Mouse (Mus musculus) WW6 (cell line): ENCODE measurements around the gene Pias4.
"Not testable (repeated sequence)": the region's sequence is repeated elsewhere in the genome, so short reads cannot be mapped to it uniquely, and the experiment has no call there.

Source experiments
- DNase-seq: peaks from one replicate; pipeline ENCODE4 v3.0.0-alpha.2; 2013; ENCODE audit warnings: low read depth, low spot score

Gene Pias4

DNA sequence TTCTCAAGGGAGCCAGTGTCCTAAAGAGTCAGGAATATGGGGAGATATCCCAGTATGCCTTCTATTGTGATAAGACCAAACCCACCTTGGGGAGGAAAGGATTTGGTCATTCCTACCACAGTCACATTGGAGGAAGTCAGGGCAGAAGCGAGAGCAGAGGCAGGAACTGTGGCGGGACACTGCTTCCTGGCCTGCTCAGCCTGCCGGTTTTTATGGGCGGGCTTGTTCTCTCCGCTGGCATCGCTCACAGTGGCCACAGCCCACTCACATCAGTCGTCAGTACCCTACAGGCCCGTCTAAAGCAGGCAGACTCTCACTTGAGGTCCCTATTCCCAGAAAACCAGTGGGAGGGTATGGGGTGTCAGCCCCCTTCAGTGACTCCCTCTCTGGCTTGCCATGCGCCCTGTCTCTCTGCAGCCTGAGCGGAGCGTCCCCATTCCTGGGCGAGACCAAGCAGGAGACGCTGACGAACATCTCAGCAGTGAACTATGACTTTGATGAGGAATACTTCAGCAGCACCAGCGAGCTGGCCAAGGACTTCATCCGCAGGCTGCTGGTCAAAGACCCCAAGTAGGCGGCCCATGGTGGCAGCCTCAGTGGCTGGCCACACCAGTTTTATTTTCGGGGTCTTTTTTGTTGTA lies 23.7 kb upstream of the Pias4 start:
- no peak for DNase-seq

- DNase-seq, result no peak
Observed at GRCm38 (mm10) chr10:81190912-81191321, 23.2 kb upstream of the Pias4 start.

GRCm38 (mm10) chr10:81190236-81190911 lies 22.7 kb upstream of the Pias4 start:
- DNase-seq, result no peak

GRCm38 (mm10) chr10:81189821-81190220 lies 22.1 kb upstream of the Pias4 start:
- DNase-seq, result no peak

DNA sequence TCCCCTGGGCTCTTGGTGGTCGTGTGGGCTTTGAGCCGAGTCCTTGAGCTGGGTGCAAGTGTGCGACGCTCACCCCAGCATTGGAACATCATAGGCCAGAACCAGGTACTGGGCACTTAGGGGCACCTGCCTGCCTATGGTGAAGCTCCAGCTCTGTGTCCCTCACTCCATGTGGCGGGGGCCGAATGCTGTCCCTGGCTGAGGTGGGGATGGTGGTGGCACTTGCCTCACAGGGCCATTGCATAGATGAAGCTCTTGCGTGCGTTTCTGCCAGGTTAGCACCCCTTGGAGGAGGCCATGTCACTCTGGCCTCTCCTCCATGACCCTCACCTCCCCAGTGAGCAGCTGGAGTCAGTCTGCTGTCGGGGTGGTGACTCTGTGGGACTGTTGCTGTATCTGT lies 19.4 kb upstream of the Pias4 start:
- DNase-seq, result no peak

- no peak for DNase-seq
Observed at GRCm38 (mm10) chr10:81184765-81185164, 17.0 kb upstream of the Pias4 start.

DNA sequence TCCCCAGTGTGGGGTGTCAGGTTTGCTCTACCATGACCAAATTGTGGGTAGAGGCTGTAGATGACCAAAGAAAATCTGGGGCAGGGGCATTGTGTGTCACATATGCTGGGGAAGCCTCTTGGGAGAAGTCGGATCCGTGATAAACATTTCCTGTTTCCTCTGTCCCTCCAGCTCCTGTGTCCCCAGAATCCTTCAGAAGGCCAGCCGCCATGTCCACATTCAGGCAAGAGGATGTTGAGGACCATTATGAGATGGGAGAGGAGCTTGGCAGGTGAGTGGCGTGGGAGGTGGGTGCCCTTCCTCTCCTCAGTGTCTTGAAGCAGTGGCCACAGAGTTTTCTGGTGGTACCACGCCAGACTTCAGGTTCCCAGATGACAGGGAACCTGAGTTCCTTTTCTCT lies 16.1 kb upstream of the Pias4 start, which contains the start of gene 4930442H23Rik:
TSS of gene 4930442H23Rik (minus strand) at position 45 of the 400 bp plus-strand sequence.
- DNase-seq, result no peak

DNA sequence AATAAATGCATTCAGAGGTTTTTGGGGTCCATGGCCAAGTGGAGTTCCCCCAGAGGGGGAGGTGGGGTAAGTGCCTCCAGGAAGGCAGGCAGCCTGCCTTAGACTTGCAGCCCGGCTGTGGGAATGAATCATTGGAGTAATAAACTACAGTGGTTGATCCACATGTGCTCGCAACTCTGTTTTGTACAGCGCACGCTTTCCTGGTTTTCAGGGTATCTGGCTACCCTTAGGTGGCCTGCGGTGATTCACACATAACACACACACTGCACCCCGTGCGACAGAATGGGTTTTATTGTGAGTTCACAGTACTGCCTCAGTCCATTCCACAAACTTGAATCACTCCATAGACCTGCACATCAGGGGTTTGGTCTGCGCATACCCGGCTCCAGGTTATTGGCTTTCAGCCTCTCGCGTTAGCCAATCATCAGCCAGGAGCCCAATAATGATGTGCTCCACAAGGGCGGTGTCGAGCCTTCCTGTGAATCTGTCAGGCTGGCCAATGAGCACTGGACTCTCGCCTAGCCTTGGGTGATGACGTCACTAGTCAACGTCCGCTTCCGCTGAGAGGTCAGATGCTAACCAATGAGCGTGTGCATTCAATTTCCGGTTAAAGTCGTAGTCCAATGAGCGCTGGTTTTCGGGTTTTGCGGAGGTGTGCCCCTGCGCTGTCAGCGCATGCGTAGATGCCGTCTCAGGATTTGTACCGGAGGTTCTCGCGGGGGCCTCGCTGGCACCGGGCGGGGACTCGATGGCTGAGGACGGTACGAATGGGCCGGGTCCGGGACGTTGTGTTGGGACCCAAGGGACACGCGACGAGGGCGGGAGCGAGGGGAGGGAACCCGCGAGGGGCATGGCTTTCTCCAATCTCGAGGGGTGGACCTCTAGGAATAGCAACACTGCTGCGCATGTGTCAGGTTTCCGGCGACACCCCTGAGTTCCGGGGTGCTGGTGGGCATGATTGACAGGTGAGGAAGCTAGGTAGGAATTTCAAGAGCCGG lies 14.9 kb upstream of the Pias4 start, which contains the start of gene Dapk3:
TSS of gene Dapk3 (plus strand) at position 670 of the 998 bp plus-strand sequence.
- DNase-seq, result peak; percentile 97

DNA sequence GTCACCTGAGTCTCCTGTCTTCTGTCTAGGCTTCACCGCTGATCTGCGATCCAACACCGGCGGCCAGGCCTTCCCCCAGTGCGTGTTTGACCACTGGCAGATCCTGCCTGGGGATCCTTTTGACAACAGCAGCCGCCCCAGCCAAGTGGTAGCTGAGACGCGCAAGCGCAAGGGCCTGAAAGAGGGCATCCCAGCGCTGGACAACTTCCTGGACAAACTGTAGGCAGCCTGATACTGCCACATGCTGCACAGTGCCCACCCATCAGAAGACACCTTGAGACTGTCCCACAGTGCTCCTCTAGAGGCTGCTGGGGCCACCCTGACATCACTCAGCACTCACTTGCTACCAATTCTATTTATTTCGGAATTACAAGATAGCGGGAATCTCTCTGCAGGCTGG lies 14.1 kb upstream of the Pias4 start:
- DNase-seq, result not testable (repeated sequence)

GRCm38 (mm10) chr10:81180946-81181345 lies 13.2 kb upstream of the Pias4 start:
- no peak for DNase-seq

DNA sequence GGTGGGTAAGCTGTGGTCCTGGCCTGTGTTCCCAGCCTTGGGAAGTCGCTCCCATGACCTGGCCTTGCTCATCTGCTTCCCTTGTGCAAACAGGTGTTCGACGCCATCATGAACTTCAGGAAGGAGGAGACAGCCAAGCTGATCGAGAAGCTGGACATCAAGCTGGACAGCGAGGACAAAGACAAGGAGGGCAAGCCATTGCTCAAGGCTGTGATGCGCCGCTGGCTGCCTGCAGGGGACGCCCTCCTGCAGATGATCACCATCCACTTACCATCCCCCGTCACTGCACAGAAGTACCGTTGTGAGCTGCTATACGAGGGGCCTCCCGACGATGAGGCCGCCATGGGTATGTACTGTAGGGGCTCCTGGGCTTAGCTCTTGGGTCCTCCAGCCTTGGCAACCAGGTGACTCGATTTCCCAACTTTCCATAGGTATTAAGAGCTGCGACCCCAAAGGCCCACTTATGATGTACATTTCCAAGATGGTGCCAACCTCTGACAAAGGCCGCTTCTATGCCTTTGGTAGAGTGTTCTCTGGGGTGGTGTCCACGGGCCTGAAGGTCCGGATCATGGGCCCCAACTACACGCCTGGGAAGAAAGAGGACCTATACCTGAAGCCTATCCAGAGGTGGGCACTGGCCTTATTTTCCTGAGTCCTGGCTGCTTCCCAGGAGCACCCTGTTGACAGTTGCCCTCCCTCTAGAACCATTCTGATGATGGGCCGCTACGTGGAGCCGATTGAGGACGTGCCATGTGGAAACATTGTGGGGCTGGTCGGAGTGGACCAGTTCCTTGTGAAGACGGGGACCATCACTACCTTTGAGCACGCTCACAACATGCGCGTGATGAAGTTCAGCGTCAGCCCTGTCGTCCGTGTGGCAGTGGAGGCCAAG lies 12.0 kb upstream of the Pias4 start:
- DNase-seq, result no peak

GRCm38 (mm10) chr10:81178927-81179326 lies 11.2 kb upstream of the Pias4 start:
- no peak for DNase-seq

GRCm38 (mm10) chr10:81177958-81178712 lies 10.4 kb upstream of the Pias4 start:
- DNase-seq, result no peak

DNA sequence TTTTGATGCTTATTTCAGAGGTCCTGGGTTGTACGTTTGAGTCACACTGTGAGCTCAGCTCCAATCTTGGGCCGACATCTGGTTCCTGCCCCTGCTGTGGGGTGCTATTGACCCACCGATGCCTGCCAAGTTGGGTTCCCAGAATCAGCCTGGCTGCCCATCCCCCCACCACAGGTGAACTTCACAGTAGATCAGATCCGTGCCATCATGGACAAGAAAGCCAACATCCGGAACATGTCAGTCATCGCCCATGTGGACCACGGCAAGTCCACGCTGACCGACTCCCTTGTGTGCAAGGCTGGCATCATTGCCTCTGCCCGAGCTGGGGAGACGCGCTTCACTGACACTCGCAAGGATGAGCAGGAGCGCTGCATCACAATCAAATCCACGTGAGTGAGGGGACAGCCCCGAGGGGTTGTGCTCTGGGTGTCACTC lies 9.8 kb upstream of the Pias4 start:
- no peak for DNase-seq

GRCm38 (mm10) chr10:81176466-81177271 lies 8.9 kb upstream of the Pias4 start, which contains the start of gene Eef2:
Gene Eef2, plus strand, starts transcription at chr10:81176631.
- peak; percentile 90 for DNase-seq

GRCm38 (mm10) chr10:81175936-81176465 lies 8.3 kb upstream of the Pias4 start:
- DNase-seq, result no peak

- DNase-seq, result not testable (repeated sequence)
Observed at GRCm38 (mm10) chr10:81175345-81175701, 7.6 kb upstream of the Pias4 start.

DNA sequence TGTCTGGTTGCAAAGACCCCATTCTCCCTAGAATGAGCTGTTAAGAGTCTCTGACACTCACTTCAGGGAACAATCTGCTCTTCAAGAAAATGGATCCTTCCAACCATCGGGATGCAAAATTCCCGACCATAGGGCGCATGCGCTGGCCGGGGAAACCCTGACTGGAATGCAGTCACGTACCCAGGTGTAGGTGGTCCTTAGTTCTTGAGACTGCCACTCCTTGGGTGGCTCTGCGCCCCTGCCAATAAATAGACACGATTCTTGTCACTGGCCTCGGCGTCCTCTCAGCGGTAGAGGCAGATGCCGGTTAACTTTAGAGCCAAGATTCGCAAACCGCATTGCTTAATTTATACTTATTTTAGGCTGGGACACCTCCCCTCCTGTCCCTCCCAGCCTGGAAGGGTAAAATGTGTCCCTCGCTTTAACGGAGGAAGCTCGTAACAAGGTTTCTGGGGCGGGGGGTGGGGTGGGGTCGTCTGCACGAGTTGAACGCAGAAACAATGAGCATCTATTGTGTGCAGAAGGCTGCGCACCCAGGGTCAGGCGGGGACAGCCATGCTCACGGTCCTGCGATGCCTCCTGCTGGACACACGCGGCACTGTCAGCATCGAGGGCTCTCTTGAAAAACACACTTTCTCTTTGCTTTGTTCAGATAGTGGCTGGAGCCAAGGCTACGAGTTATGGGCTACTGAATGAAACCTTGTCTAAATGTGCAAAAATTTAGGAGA lies 7.1 kb upstream of the Pias4 start:
- no peak for DNase-seq
